Mouse (Mus musculus) bone marrow, adult 2 months (tissue): ENCODE measurements around the gene Slc38a10.

Source experiments
- CTCF ChIP-seq: fragments of 200-500 bp; IDR thresholded peaks from 2 replicates; pipeline ENCODE4 v1.5.1; 2011; ENCODE audit warnings: low read length, control low read depth; ENCODE audit not compliant: control insufficient read depth, insufficient read depth
- POLR2A ChIP-seq: fragments of 200-500 bp; IDR thresholded peaks from 2 replicates; pipeline ENCODE4 v1.6.1; 2011; ENCODE audit warnings: low read depth, mild to moderate bottlenecking, control low read depth, low read length, borderline replicate concordance; ENCODE audit not compliant: control insufficient read depth

DNA sequence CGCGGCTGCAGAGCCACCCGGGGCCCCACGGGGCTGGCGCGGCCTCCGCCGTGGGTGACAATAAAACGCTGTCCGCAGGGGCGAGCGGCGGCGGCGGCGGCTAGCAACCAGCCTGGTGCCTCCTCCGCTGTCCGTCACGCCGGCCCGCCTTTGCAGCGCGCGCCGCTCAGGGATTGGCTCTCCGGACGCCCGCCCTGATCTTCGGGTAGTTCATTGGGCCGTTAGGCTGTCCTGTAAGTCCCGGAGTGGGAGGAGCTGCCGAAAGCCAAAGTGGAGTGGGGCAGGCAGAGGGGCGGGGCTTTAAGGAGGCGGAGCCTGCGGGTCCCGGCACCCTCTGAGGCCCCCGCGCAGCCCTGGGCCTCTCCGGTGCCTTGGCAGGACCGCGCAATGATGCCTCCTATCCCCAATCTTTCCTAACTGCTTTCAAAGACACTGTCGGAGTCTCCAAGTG is 64.4 kb downstream of the Slc38a10 start, which contains the start of gene Cep131:
- no peak for TF ChIP-seq POLR2A
- TF ChIP-seq CTCF = no peak
